Mouse (Mus musculus): ENCODE data around the gene Tasp1. TPM values are rescaled to one million over a fixed set of nuclear protein-coding genes. Genes with fewer than 3 reads are reported as not detected.
"Not testable (repeated sequence)": the region's sequence is repeated elsewhere in the genome, so short reads cannot be mapped to it uniquely, and the experiment has no call there.

Gene Tasp1
- polyA plus RNA-seq, 1 experiment from 2014 or later = 19.0 TPM

- Histone ChIP-seq H3K27ac (no peak overlapping the region), H3K4me1 (no peaks in the 10 kb centered on the region), H3K4me3 (replicated peaks) (no peak overlapping the region), H3K9me3 (no peaks in the 10 kb centered on the region), H3K27me3 (no peaks in the 10 kb centered on the region), H3K4me2 (no peak overlapping the region), H3K36me3 (replicated peaks) (peaks cover 3% of the 10 kb centered on the region; the same call in 1 of the 2 replicates), H3K9ac (no peak overlapping the region)
- WGBS = 91% methylated on average over 4 of the region's 4 CpGs
- ATAC-seq (ENCODE audit: low FRiP score) = no peak
Observed at GRCm38 (mm10) chr2:139934033-139934572, 132.5 kb downstream of the Tasp1 start.

- no peak for ATAC-seq (ENCODE audit: low FRiP score)
- 80% methylated on average over 2 of the region's 2 CpGs for WGBS
Observed at GRCm38 (mm10) chr2:139932211-139932610, 134.4 kb downstream of the Tasp1 start.

GRCm38 (mm10) chr2:139924937-139925336 lies 141.7 kb downstream of the Tasp1 start:
- WGBS = 0% methylated on average over 1 of the region's 1 CpGs
- Histone ChIP-seq H3K27ac (no peak overlapping the region), H3K4me2 (no peak overlapping the region), H3K4me1 (peaks cover 4% of the 10 kb centered on the region; the same call in 1 of the 2 replicates), H3K4me3 (replicated peaks) (no peak overlapping the region), H3K27me3 (no peaks in the 10 kb centered on the region), H3K36me3 (replicated peaks) (no peaks in the 10 kb centered on the region), H3K9ac (no peak overlapping the region), H3K9me3 (no peaks in the 10 kb centered on the region)
- no peak for ATAC-seq (ENCODE audit: low FRiP score)

More at GRCm38 (mm10) chr2:139932211-139932610, 134.4 kb downstream of the Tasp1 start:
- Histone ChIP-seq H3K4me3 (replicated peaks) (no peak overlapping the region), H3K4me2 (no peak overlapping the region), H3K9ac (no peak overlapping the region), H3K36me3 (replicated peaks) (peaks cover 3% of the 10 kb centered on the region; the same call in 1 of the 2 replicates), H3K4me1 (no peaks in the 10 kb centered on the region), H3K9me3 (no peaks in the 10 kb centered on the region), H3K27me3 (no peaks in the 10 kb centered on the region), H3K27ac (no peak overlapping the region)

- H3K4me3 ChIP-seq (replicated peaks); H3K36me3 ChIP-seq (replicated peaks); H3K9me3 ChIP-seq; H3K4me2 ChIP-seq; H3K4me1 ChIP-seq; H3K27me3 ChIP-seq; H3K27ac ChIP-seq; ATAC-seq (ENCODE audit: low FRiP score); H3K9ac ChIP-seq: not testable (repeated sequence)
Observed at GRCm38 (mm10) chr2:139921395-139921794, 145.2 kb downstream of the Tasp1 start.

GRCm38 (mm10) chr2:139919757-139920156 lies 146.8 kb downstream of the Tasp1 start:
- 94% methylated on average over 2 of the region's 2 CpGs for WGBS

GRCm38 (mm10) chr2:139906441-139907157 lies 160.0 kb downstream of the Tasp1 start:
- ATAC-seq (ENCODE audit: low FRiP score) = no peak
- Histone ChIP-seq H3K4me1 (no peaks in the 10 kb centered on the region), H3K9me3 (no peaks in the 10 kb centered on the region), H3K4me2 (no peak overlapping the region), H3K36me3 (replicated peaks) (no peaks in the 10 kb centered on the region), H3K4me3 (replicated peaks) (no peak overlapping the region), H3K27me3 (no peaks in the 10 kb centered on the region), H3K9ac (no peak overlapping the region), H3K27ac (no peak overlapping the region)
- 93% methylated on average over 9 of the region's 9 CpGs for WGBS

More at GRCm38 (mm10) chr2:139919757-139920156, 146.8 kb downstream of the Tasp1 start:
- Histone ChIP-seq H3K4me3 (replicated peaks) (no peak overlapping the region), H3K9me3 (no peaks in the 10 kb centered on the region), H3K4me2 (no peak overlapping the region), H3K27me3 (no peaks in the 10 kb centered on the region), H3K27ac (no peak overlapping the region), H3K4me1 (peaks cover under 1% of the 10 kb centered on the region; the same call in 1 of the 2 replicates), H3K36me3 (replicated peaks) (no peaks in the 10 kb centered on the region), H3K9ac (no peak overlapping the region)
- no peak for ATAC-seq (ENCODE audit: low FRiP score)

- H3K27me3 ChIP-seq = no peaks in the 10 kb centered on the region
- no peaks in the 10 kb centered on the region for H3K4me1 ChIP-seq
- no peak for ATAC-seq (ENCODE audit: low FRiP score)
- no peaks in the 10 kb centered on the region for H3K36me3 ChIP-seq (replicated peaks)
- H3K9me3 ChIP-seq = no peaks in the 10 kb centered on the region
- no peak overlapping the region for H3K27ac ChIP-seq
- H3K4me2 ChIP-seq = no peak overlapping the region
- H3K9ac ChIP-seq = no peak overlapping the region
- H3K4me3 ChIP-seq (replicated peaks) = no peak overlapping the region
Observed at GRCm38 (mm10) chr2:139891405-139892089, 175.1 kb downstream of the Tasp1 start.

GRCm38 (mm10) chr2:139884264-139884637 lies 182.4 kb downstream of the Tasp1 start:
- Histone ChIP-seq H3K4me2 (no peak overlapping the region), H3K9me3 (no peaks in the 10 kb centered on the region), H3K27ac (no peak overlapping the region), H3K4me3 (replicated peaks) (no peak overlapping the region), H3K27me3 (no peaks in the 10 kb centered on the region), H3K36me3 (replicated peaks) (no peaks in the 10 kb centered on the region), H3K4me1 (no peaks in the 10 kb centered on the region), H3K9ac (no peak overlapping the region)
- WGBS = 85% methylated on average over 4 of the region's 4 CpGs
- ATAC-seq (ENCODE audit: low FRiP score) = no peak

- H3K4me3 ChIP-seq (replicated peaks) = no peak overlapping the region
- no peak overlapping the region for H3K4me2 ChIP-seq
- no peaks in the 10 kb centered on the region for H3K36me3 ChIP-seq (replicated peaks)
- H3K4me1 ChIP-seq = no peaks in the 10 kb centered on the region
- 90% methylated on average over 7 of the region's 7 CpGs for WGBS
- no peaks in the 10 kb centered on the region for H3K27me3 ChIP-seq
- H3K9ac ChIP-seq = no peak overlapping the region
- H3K27ac ChIP-seq = no peak overlapping the region
- H3K9me3 ChIP-seq = no peaks in the 10 kb centered on the region
- no peak for ATAC-seq (ENCODE audit: low FRiP score)
Observed at GRCm38 (mm10) chr2:139883581-139884263, 182.9 kb downstream of the Tasp1 start.

- WGBS = 87% methylated on average over 7 of the region's 7 CpGs
- Histone ChIP-seq H3K4me2 (no peak overlapping the region), H3K9ac (no peak overlapping the region), H3K9me3 (no peaks in the 10 kb centered on the region), H3K4me3 (replicated peaks) (no peak overlapping the region), H3K4me1 (peaks cover 7% of the 10 kb centered on the region), H3K27me3 (no peaks in the 10 kb centered on the region), H3K27ac (no peak overlapping the region), H3K36me3 (replicated peaks) (no peaks in the 10 kb centered on the region)
- no peak for ATAC-seq (ENCODE audit: low FRiP score)
Observed at GRCm38 (mm10) chr2:139878052-139878621, 188.5 kb downstream of the Tasp1 start.

GRCm38 (mm10) chr2:139875876-139876275 lies 190.7 kb downstream of the Tasp1 start:
- no peak overlapping the region for H3K4me2 ChIP-seq
- peaks cover 7% of the 10 kb centered on the region for H3K4me1 ChIP-seq
- no peak for ATAC-seq (ENCODE audit: low FRiP score)
- H3K9me3 ChIP-seq = no peaks in the 10 kb centered on the region
- H3K4me3 ChIP-seq (replicated peaks) = no peak overlapping the region
- H3K27me3 ChIP-seq = no peaks in the 10 kb centered on the region
- no peaks in the 10 kb centered on the region for H3K36me3 ChIP-seq (replicated peaks)
- H3K27ac ChIP-seq = no peak overlapping the region
- 37% methylated on average over 3 of the region's 3 CpGs for WGBS
- H3K9ac ChIP-seq = no peak overlapping the region

- Histone ChIP-seq H3K4me3 (replicated peaks) (no peak overlapping the region), H3K9me3 (no peaks in the 10 kb centered on the region), H3K9ac (no peak overlapping the region), H3K4me1 (peaks cover 7% of the 10 kb centered on the region), H3K4me2 (no peak overlapping the region), H3K27ac (no peak overlapping the region), H3K27me3 (no peaks in the 10 kb centered on the region), H3K36me3 (replicated peaks) (no peaks in the 10 kb centered on the region)
- no peak for ATAC-seq (ENCODE audit: low FRiP score)
- WGBS = 9% methylated on average over 3 of the region's 3 CpGs
Observed at GRCm38 (mm10) chr2:139874173-139874572, 192.4 kb downstream of the Tasp1 start.
